Mouse (Mus musculus) retina, adult 2 months (tissue): ENCODE data around the gene Tbx6.
"Not testable (repeated sequence)": the region's sequence is repeated elsewhere in the genome, so short reads cannot be mapped to it uniquely, and the experiment has no call there.

ENCODE experiments used
- DNase-seq: peaks from one replicate; pipeline ENCODE4 v3.0.0-alpha.2; 2012; ENCODE audit warnings: low read depth, low spot score

The Tbx6 gene

DNA sequence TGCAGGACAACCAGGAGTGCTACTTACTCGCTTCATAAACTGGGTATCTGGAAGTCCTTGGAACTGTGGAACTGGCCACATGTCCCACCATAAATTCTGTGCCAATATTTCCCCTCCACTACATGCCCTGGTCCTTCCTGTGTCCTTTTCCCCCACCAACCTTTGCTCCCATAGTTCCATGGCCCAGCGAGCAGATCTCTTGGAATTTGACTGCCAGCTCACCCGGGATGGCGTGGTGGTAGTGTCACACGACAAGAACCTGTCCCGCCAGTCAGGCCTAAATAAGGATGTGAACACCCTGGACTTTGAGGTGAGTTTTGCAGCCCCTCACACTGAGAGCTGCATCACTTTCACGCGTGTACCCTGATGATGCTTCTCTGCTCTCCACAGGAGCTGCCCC, 14.3 kb upstream of the Tbx6 start:
- DNase-seq, result no peak

DNA sequence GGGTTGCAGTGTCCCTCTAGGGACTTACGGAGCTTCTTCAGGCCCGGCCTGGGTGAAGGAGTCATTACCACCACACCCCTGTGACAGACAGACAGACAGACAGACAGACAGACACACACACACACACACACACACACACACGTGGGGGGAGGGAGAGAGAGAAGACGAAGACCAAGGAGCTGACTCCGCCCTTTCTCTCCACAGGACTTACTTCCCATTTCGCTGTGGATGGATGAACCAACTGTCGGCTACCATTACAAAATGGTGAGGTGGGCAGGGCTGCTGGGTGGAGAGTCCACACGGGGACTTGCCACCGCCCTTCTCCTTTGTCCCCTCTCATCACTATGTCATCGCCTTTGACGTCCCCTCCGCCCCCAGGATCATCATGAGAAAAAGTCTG, 10.5 kb upstream of the Tbx6 start:
- DNase-seq, result no peak

DNA sequence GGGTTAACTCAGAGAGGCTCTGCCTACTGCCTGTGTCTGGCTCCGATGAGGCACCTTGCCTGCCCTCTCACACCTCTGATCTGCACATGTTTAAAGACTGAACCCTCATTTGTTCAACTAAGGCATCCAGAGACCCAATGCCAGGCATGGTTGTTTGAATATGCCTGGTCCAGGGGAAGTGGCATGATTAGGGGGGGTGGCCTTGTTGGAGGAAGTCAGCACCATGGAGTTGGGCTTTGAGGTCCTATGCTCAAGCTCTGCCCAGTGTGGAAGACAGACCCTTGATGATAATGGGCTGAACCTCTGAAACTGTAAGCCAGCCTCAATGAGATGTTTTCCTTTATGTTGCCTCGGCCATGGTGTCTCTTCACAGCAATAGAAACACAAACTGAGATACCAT, 7.9 kb upstream of the Tbx6 start:
- no peak for DNase-seq

DNA sequence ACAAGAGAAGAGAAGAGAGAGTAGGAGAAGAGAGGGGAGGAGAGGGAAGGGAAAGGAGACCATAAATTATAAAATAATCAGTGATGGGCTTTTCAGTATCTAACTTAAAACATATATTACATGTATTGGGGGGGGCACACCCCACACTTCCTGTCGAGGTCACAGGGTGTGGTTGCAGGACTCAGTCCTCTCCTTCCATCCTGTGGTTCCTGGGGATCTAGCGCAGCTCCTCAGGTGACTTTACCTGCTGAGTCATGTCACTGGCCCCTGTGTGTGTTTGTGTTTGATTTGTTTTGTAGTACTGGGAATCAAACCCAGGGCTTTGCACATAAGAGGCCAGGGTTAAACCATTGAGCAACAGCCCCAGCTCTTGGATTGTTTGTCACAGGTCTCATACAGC, 6.8 kb upstream of the Tbx6 start:
- no peak for DNase-seq

DNA sequence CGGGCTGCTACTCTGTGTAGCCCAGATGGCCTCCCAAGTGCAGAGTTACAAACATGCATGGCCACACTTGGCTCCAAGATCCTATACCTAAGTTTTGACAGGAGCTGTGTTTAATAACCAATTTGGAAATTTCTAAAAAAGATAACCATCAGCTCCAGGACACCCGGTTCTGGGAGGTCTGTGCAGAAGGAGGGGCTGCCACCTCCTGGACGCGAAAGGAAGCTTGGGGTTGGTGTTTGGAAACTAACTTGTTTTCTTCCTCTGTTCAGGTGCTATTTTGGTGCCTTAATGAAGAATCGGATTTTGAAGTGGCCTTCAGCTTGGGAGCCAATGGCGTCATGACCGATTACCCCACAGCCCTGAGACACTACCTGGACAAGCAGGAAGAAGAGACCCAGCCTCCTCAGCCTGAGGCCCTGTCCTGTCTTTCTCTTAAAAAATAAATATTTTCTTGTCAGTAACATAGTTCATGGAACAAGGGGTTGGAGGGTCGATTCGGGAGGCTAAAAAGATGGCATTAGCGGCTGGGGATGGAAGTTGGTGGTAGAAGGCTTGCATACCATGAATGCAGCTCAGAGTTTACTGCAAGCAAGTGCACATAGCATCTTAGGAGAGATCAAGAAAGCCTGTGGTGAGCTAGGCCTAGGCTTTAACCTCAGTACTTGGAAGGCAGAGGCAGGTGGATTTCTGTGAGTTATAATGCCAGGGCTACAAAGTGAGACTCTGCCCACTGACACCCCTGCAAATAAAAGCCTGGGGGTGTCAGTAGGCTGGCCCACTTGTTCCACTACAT, 5.9 kb upstream of the Tbx6 start:
- DNase-seq, result no peak

DNA sequence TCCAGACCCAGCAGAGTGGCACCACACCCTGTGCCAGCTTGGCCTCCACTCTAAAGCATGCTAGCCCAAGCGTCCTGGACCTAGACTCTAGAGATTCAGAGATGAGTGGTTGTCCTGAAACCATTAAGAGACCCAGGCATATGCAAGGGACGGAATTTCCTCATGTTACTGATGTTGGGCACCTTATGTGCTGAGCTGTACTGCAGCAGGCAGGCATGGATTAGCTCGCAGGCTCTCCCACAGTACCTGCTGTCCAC, 5.4 kb upstream of the Tbx6 start:
- no peak for DNase-seq

DNA sequence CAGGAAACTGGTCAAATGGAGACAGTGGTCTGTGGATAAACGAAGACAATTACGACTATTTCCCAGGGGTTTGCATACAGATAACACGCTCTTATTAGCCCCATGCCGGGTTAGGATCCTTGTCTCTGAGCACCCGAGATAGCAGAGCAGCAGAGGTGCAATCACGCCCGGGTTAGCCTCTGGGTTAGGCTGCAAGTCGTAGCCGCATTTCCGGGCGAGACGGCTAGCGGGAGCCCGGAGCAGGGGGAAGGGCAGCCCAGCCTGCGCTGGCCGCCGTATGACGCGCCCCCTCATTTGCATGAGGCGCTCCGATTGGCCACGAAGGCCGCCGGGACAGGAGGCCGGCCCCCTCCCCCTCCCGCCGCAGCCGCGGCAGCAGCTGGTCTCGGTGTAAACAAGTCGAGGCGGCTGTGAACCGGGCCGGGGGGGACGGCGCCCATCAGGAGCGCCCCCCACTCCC, 4.7 kb upstream of the Tbx6 start, which contains the start of gene Ypel3:
Ypel3 (plus strand) TSS at position 358 of the 460 bp plus-strand sequence.
- peak; percentile 77 for DNase-seq

DNA sequence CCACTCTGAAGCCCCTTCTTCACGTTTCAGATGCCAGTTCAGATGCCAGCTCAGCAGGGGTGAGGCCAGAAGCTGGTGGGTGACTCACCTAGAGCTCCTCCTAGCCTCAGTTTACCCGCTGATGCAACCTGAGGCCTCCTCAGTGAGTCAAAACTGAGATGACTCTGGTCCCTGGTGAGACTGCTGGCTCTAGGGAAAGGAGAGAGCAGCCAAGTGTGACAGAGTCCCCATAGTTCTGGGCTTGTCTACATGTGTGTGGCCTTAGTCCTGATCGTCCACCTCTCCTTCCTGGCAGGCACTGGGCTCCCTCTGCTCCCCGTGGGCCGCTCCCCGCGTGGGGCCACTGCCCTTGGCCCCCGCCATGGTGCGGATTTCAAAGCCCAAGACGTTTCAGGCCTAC, 3.8 kb upstream of the Tbx6 start:
- DNase-seq, result no peak

DNA sequence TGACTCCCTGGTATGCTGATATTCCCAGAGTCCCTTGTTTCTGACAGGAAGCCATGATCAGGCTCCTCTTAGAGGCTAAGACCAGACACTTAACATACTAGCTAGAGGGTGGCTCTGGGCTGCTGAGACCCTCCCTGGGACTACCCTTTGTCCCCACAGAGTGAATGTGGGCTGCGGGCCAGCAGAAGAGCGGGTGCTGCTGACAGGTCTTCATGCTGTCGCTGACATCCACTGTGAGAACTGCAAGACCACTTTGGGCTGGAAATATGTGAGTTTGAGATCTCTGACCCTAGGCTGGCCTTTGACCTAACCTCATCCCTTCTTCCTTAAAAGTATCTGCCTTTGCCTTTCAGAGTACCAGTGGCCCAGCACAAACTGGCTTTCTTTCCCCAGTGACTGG, 3.1 kb upstream of the Tbx6 start:
- no peak for DNase-seq

DNA sequence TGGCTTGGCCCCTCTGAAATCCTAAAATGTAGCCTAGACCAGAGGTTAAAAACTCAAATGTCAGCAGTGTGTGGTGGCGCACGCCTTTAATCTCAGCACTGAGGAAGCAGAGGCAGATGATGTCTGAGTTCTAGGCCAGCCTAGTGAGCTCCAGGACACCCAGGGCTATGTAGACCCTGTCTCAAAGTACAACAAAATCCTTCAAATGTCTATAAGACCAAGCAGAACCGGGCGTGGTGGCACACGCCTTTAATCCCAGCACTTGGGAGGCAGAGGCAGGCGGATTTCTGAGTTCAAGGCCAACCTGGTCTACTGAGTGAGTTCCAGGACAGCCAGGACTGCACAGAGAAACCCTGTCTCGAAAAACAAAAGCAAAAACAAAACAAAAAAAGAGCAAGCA, 2.2 kb upstream of the Tbx6 start:
- DNase-seq, result not testable (repeated sequence)

DNA sequence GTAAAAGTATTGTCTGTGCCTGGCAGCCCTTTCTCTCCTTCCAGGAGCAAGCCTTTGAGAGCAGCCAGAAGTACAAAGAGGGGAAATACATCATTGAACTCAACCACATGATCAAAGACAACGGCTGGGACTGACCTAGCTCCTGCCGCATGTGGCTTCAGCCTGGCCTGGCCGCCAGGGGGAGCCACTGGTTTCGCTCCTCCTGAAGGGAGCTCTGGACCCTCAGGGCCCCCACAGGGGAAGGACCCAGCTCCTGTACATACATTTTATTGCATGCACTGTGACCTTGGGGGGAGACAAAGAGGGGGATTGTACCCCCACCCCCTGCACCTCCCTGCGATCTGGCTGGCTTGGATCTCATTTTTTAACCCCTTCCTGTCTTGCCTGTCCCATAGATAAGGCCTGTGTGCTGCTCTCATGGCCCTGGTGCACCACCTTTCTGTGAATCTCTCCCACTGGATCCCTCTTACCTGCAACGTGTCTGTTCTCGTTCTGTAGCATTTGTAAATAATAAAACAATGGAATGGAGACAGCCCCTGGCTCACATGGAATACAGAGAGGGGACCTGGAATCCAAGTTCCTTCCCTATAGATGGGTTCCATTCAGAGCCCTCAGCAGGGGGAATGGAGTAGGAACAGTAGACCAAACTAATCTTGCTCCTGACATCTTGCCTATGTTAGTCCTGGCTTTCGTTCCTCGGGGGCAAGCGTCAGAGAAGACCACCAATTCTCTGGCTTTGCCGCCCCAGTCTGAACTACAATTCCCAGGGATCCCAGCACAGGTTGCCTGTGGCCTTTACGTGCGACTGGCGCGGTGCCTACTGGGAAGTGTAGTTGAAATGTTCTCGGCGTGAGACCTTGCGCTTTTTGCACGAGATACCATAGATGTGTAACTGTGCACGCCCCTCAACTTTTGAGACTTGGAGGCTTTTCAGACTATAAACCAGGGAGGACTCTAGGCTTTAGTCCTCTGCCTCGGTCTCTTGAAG, 1.0 kb upstream of the Tbx6 start:
- DNase-seq, result no peak

DNA sequence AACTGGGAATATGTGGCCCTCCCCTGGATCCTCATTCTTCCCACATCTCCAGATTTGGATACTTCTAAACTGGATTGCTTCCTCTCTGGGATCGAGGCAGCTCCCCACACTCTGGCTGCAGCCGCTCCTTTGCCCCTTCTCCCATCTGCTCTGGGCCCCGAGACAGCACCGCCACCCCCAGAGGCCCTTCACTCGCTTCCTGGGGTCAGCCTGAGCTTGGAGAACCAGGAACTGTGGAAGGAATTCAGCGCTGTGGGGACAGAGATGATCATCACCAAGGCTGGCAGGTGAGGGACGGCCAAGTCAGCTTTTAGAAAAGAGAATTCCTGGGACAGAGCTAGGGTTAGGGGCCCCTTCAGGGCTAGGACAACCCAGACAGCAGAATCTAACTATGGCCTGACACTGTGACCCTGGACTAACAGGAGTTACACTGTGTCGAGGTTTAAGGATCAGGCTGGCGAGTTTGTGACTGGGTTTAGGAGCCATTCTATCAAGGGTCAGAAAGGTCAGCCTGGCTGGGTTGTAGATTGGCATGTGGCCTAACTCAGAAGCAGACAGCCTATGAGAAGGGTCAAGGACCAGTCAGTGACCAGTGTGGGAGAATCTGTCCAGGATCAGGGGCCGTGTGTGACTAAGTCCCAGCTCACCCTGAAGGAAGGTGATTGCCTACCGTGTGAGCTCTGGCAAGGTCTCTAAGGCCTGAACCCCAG, 533 bp downstream of the Tbx6 start:
- DNase-seq, result no peak

DNA sequence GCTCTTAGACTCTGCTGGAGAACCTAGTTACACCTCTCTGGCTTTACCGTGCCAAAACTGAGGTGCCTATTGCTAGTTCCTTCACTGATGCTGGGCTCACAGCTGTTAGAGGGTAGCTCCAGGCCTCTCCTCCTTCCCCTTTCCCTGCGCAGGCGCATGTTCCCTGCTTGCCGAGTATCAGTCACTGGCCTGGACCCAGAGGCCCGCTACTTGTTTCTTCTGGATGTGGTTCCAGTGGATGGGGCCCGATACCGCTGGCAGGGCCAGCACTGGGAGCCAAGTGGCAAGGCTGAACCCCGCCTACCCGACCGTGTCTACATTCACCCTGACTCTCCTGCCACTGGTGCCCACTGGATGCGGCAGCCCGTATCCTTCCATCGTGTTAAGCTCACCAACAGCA, 1.4 kb downstream of the Tbx6 start:
- DNase-seq, result no peak

DNA sequence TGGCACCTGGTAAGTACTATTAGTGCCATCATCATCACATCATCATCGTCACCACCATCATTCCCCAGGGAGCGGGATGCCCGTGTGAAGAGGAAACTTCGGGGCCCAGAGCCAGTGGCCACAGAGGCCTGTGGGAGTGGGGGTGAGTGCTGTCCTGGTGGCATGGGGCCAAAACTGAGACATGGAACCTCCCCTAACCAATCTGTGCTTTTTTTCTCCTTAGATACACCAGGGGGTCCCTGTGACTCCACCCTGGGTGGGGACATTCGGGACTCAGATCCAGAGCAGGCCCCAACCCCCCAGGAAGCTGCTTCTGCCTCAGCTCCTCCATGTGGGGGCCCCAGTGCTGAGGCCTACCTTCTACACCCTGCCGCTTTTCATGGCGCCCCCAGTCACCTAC, 3.2 kb downstream of the Tbx6 start:
- DNase-seq, result no peak

DNA sequence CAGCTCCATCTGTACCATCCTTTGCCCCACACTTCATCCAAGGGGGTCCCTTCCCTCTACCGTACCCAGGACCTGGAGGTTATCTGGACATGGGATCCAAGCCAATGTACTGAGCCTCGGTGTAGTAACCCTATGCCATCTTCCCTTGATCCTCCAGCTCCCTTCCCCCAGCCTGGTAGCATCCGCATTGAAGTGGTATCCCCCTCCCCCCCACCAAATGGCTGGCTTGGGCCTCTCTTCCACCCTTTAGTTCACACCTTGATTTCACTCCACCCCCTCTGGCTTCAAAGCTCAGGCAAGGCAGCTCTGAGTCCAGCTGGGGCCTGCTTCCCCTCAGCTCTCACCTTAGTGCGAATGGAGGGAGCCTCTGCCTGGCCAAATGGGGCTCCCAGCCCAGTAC, 3.8 kb downstream of the Tbx6 start:
- DNase-seq, result no peak

DNA sequence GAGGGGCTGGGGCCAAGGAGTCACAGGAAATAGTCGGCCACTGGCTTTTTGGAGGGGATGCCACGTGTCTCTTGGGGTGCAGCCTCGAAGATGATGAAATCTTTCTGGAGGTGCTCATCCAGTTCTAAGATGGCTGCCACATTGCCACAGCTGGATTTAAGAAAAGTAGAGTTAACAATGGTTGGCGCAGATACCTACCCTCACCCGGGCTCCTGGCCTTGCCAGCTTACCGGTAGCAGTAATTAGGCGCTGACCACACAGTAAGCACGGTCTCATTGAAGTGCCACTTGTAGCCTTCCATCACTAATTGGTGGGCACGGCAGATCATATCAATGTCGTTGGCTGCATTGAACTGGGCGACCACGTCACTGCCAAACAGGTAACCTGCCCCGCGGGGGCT, 4.9 kb downstream of the Tbx6 start:
- no peak for DNase-seq

DNA sequence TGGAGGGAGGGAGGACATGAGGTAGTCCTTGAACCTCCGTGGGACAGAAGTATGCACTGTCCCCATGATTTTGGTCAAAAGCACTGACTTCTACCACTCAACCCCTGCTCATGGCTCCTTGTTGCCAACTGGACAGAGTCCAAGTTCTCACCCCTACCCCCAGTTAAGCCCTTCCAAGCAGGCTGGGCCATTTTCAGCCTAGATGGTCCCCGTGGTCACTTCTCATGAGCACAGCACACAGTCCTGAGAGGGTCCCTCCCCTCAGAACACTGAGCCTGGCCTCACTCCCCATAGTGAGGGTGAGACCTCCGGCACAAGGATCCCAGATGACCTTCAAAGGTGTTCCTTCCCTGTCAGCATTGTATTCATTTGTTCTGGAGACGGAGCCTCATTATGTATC, 7.9 kb downstream of the Tbx6 start:
- DNase-seq, result no peak

DNA sequence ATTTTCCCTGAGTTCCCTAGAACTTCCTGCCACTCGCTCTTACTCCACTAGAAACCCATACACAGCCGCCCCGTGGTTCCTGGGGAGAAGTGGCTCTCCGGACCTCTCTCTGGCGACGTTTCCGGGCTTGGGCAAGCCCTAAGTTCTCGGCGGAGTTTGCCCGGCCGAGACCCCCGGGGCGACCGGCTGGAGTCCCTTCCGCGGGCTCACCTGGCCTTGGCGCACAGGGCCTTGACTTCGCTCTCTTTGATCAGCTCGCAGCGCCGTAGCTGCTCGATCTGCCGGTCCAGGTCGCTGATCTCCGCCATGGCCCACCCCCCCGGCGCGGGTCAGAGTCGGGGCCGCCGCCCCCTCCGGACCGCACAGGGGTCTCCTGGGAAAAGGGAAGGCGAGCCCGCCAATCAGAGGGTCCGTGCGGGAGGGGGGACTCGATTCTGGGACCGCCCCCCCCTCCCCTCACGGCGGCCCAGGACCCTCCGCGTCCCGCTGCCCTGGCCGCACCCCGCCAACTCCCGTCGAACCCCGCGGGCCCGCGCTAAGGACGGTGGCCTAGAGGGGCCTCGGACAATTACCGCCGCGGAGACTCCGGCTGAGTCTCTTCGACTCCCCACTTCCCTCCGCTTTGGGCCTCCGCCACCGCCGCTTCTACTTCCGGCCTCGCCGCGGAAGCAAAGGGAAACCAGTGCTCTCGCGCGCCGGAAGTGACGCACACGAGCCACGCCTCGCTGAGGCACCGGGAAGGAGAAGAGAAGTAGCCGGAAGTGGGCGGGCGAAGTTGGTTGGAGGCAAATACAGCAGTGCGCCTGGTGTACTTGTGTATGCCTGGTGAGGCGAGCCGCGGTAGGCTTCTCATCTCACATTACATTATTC, 10.8 kb downstream of the Tbx6 start, which contains the start of gene Ppp4c:
Ppp4c (minus strand) TSS at position 646 of the 870 bp plus-strand sequence.
- DNase-seq, result peak; percentile 89

DNA sequence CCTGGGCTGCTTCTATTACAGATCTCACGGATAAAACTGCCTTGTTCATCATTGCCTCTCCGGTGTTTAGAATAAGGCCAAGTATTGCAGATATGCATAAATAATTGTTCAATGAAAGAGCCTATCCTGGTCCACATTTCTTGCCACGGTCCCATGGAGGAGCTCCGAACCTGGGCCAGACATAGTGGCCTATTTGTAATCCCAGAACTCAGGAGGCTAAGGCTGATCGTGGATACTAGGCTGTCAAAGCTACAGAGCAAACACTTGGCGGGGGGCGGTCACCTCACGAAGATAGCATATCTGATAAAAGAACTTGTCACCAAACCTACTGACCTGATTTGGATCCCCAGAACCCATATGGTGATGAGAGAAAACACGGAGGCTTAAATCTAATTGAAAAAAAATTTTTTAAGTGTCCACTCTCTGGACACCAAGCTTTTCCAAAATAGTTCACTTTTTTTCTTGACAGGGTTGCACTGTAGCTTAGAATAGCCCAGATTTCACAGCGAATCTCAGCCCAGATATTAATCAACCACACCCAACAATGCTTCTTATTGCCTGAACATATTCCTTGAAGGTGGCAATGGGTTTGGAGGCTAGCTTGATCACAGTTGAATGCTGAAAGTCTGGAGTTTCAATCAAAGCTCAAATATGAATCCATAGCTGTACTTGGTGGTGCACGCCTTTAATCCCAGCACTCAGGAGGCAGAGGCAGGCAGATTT, 11.6 kb downstream of the Tbx6 start:
- DNase-seq, result no peak

DNA sequence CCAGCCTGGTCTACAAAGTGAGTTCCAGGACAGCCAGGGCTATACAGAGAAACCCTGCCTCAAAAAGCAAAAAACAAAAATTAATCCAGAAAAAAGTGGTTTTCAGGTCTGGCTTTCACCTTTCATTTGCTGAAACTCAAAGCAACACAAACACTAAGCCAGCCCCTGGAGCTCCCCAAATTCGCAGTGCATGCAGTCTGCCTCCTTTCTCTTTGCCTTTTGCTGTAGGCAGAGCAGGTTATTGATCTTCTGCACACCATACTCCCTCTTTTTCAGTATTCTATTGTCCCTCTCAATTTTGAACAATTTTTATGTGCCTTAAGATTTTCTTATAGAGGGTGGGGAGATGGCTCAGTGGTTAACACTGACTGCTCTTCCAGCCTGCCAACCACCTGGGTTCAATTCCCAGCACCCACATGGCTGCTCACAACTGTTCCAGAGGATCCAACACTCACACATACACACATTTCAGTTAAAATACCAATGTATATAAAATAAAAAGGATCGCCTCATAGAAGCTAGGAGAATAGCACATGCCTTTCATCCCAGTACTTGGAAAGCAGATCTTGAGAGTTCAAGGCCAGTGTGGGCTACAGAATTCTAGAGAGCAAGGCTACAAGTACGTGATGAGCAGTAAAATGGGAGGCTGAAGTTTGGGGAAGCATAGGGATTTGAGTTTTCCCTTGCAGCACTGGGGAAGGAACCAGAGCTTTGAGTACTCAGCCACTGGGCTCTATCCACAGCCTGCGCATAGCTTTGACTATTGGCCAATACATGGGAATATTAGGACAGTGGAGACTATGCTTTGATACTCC, 12.4 kb downstream of the Tbx6 start:
- DNase-seq, result no peak
